Mouse (Mus musculus): Measurements from ENCODE around the gene Mpig6b.

DNA sequence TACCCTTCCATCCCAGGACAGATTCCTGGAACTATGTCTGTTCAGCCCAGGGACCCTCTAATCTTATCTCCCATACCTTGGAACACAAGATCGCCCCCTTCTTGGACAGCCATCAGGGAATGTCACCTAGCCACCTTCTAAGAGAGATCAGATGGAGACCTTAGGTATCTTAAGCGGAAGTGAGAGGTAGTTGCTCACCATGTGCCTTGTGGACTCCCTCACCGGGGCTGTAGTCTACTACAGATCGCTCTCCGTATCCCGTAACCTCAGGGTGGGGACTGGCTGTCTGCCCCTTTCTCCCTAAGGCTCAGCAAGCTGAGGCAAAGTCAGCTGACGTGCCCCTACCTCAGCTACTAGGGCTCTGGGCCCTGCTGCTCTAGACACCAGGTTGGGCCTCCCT, 38.1 kb upstream of the Mpig6b start:
- TF ChIP-seq CTCF (IDR thresholded peaks at IDR 0.05; ENCODE audit: low read depth) (no peak), EP300 (IDR thresholded peaks at IDR 0.05; ENCODE audit: low read depth) (no peak)
